Mouse (Mus musculus) T-helper 2 cell (primary cell): ENCODE measurements around the gene Map1lc3b.

Experiments
- in situ Hi-C: fragments of 300-600 bp; cut with MboI, MseI; formaldehyde crosslinking; loops from one replicate; pipeline ENCODE4 v1.15.1; 2025; ENCODE audit warnings: high pct_unique_total_duplicates

Gene Map1lc3b

DNA sequence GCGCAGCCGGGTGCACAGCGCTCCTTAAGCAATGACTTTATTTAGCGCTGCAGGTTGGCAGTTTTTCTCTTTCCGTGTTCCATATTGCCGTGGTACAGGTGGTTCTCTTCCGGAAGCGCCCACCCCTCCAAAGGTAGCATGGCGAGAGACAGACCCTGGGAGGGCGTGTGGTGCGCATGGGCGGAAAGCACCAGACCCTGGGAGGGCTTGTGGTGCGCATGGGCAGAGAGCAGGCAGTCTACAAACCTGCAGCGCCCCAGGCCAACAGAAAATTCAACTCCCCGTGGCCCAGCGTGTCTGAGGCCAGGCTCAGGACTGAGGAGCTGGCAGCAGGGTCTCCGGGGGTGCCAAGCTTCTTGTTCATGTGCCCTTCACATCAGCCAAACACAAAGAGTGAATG is 19.4 kb upstream of the Map1lc3b start:
- in situ Hi-C loops = no loop called here

DNA sequence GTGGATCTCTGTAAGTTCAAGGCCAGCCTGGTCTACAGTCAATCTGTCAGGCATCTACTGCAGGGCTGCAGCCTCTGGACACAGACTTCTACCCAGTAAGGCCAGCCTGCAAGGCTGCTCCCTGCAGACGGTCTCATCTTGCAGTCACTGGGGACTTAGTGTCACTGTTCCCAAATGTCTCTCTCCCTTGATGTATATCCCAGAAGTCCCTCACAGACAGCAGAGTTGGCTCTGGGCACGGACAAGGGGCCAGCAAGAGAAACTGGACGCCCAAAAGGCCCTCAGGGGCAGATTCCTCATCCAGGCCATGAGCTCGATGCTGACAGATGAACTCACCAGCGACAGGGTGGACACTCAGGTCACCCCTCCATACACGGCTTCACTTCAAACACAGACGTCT is 18.0 kb upstream of the Map1lc3b start:
- in situ Hi-C loops = no loop called here

DNA sequence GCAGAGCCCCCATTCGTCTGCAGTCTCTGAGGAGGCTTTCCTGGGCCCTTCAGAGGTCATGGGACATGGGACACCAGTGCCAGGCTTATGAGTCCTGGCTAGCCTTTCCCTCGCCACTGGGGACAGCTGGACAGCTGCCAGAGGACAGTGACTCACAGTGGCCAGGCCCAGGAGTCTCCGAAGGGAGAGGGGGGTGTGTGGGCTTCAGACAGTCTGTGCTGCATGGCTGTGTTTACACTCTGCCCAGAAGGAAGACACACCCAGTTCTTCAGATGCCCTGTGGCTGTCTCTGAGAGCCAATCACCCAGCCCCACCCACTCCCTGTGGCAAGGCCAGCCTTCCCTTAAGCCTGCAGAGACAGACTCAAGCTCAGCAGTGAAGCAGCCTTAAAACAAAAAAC is 16.9 kb upstream of the Map1lc3b start:
- in situ Hi-C loops = no loop called here

DNA sequence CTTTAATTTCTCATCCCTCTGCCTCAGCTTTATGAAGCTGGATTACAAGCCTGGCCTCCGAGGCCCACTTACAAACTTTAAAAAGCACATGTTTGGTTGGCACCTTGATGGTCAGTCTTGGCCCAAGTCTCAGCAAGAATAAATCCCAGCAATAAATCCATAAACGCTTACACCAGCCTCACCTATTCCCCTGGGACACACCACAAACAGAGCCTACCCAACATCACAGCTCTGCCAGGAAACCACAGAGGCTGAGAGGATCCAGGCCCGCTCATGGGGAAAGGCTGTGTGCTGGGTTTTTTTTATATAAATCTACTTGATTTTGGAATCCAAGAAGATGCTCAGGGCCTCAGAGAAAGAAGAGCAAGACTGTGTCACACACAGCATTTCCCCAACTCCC is 14.5 kb upstream of the Map1lc3b start:
- in situ Hi-C loops = loop anchor here (25.0 kb wide), 2 partner anchors 863 to 2012 kb away; no protein-coding TSS in a partner anchor

DNA sequence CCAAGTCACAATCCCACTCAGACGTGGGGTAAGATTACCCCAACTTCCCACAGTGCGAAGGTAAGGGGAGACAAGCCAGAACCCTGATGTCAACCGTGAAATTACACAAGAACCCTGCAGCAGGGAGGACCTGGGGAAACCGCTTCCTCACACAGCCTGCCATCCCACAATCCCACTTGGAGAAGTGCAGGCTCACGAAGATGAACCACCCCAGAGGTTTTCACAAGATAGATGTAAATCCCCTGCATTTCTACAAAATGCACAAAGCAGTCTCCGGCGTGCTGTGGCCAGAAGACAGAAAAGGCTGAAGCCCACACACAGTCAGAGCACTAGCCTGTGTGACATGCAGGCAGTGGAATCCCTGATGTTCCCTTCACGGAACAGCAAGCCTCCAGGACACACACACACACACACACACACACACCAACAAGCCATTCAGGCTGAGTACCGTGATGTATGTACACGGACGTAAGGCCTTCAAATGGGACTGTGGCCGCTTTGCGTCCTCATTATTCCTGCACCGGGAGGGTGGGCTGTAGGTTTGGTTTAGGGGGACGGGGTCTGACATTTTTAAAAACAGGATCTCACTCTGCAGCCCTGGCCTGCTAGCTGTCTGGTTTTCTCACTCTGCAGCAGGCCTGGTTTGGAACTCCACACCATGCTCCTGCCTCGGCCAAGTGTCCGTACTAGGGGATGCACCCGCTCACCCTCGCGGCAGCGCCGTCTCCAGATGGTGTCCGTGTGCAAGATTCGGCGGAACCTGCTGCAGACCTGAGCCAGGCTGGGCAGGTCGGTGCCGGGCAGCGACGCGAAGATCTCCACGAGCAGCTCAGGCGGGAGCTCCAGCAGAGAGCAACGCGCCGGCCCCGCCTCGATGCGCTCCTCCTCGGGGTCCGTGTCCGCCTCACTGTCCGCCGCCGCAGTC is 12.1 kb upstream of the Map1lc3b start:
- in situ Hi-C loops = loop anchor here (25.0 kb wide), 2 partner anchors 866 to 2009 kb away; no protein-coding TSS in a partner anchor

DNA sequence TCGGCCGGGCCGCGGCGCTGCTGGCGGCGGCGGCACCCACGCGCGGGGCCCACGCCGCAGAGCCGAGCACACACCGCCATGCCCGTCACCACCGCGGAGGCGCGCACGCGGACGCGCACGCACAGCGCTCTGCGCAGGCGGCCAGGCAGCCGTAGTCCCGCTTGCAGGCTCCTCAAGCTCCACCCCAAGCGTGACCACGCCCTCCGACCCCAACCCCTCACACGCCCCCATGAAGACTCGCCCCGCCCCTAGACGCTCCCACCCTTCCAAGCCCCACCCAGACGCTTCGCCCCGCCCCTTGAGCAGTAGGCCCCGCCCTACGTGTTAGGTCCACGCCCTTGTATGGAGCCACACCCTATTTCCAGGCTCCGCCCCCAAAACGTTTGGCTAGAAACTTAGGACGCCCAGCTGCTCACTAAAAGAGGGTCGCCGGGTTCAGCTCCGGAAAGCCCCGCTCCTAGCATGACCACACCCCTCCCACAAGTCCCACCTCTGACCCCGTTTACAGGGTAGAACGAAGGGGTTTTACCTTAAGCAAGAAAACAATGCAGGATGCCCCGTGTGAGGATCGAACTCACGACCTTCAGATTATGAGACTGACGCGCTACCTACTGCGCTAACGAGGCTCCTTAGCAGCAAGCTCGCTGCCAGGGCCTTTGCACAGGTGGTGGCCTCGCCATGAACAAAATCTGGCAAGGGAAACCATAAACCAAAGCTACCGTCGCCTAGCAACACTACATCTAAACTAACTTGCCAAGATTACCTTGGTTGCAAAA is 11.3 kb upstream of the Map1lc3b start, which contains the start of gene Fbxo31:
TSS of gene Fbxo31 (minus strand) at position 131 of the 776 bp plus-strand sequence.
- in situ Hi-C loops = loop anchor here (25.0 kb wide), 2 partner anchors 867 to 2008 kb away; no protein-coding TSS in a partner anchor

DNA sequence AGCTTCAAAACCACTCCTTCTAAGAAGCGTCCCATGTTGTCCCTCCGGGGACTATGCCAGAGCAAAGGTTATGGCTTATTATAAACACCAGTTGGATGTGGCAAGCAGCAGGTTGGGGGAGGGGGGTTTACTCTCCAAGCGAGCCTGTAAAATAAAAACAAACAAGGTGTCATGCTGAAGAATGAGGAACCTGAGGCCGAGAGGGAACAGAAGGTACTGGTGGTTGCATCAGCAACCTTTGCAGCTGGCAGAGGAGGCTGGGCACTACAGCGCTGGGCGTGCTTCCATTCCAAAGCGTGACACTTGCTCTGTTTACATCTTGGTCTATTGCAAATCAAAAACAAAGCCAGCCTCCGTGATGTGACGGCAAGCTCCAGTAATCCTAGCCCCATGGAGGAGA is 9.7 kb upstream of the Map1lc3b start:
- in situ Hi-C loops = loop anchor here (10.0 to 25.0 kb wide), 3 partner anchors 868 to 2007 kb away; partner anchors contain the start of gene 6430548M08Rik

DNA sequence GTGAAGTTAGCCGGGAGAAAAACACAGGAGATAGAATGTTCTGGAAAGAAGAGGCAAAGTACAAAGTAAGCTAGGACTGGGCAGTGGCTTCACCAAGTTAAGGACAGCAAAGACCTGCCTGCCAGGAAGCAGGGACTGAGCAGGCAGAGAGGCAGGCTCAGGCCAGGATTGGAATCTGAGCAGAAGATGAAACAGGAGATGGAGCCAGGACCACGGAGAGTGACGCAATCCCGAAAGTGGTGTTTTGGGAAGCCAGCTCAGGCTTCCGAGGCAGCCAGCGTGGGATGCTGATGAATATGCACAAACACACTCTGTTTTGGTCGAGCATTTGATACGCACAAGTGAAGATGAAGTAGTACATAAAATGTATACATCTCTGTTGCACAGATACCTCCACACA is 6.5 kb upstream of the Map1lc3b start:
- in situ Hi-C loops = loop anchor here (10.0 to 25.0 kb wide), 3 partner anchors 871 to 2004 kb away; partner anchors contain the start of gene 6430548M08Rik

DNA sequence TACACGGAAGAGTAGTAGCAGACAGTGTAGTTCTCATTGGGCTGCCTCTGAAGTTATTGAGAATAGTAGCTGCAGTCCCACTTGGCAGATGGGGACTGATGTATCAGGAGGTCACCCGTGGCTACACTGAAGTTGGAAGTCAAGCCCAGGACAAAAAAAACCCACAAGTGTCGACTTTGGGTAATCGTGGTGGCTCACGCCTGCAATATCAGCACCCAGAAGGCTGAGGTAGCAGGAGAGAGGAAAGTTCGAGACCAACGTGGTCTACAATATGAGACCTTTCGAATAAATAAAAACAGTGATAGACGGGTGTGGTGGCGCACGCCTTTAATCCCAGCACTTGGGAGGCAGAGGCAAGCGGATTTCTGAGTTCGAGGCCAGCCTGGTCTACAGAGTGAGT is 5.4 kb upstream of the Map1lc3b start:
- in situ Hi-C loops = loop anchor here (10.0 to 25.0 kb wide), 3 partner anchors 872 to 2003 kb away; partner anchors contain the start of gene 6430548M08Rik

DNA sequence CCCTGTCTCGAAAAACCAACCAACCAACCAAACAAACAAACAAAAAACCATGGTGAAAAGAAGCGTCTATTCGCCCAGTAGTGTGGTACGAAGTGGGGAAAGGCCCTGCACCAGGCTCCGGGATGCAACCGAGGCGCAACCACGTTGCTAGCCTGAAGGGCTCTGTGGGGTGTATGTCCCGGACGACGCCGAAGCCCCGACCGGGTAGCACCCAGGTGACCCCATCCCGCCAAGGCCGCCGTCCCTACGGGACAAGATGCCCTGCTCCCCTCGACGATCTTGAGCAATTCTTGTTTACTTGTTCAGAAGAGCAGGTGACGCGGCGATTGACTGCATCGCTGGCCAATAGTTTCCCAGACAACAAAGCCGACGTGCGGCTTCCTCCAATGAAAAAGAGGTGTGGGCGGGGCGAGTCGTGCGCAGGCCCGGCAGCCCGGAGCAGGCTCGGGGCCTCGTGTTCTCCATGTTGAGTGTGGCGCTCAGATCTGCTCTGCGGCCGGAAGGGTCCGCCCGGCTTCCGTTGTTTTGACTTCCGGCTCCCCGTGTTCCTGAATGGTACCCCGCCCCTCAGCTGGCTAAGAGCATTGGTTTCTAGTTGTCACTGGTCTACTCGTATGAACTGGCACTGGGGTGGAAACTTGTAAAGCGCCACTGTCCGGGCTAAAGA is 4.9 kb upstream of the Map1lc3b start:
- in situ Hi-C loops = loop anchor here (10.0 to 25.0 kb wide), 3 partner anchors 873 to 2002 kb away; partner anchors contain the start of gene 6430548M08Rik

DNA sequence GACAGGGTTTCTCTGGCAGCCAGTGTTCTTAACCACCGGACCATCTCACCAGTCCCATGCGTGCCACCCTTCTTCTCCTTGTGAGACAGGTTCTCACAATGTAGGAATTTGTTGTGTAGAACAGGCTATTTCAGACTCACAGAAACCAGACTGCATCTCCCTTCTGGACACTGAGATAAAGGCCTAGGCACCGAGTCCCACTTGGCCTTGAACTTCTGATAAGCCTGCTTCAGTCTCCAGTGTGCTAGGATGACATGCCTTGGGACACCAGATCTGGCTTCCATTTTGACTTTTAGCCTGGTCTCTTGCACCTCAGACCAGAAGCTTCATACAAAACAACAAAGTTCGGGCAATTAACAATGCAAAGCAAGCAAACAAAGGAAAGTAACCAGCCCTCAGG is 1.4 kb upstream of the Map1lc3b start:
- in situ Hi-C loops = loop anchor here (10.0 to 25.0 kb wide), 3 partner anchors 876 to 1999 kb away; partner anchors contain the start of gene 6430548M08Rik

DNA sequence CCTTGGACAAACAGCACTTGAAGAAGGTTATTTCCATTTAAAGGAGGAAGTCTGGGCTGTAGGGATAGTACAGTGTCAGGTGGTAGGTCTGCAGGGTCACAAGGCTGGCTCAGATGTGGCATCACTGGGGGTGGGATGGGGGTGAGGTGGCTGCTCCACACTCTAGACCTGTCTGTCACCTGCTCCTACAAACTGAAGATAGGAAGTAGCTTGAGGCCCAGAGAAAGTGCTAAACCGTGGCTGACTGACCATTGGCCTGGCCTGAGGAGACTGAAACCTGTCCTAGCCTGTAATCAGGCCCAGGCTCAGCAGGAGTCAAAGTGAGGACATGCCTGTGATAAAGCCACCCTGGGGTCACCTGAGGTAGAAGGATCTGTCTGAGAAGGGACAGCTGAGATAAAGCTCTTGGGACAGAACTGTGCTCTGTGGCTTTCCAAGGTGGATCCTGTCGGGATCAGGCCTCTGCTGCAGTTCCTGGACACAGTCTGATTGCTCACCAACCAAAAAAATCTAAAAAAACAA is 895 bp upstream of the Map1lc3b start:
- in situ Hi-C loops = loop anchor here (10.0 to 25.0 kb wide), 3 partner anchors 877 to 1998 kb away; partner anchors contain the start of gene 6430548M08Rik

DNA sequence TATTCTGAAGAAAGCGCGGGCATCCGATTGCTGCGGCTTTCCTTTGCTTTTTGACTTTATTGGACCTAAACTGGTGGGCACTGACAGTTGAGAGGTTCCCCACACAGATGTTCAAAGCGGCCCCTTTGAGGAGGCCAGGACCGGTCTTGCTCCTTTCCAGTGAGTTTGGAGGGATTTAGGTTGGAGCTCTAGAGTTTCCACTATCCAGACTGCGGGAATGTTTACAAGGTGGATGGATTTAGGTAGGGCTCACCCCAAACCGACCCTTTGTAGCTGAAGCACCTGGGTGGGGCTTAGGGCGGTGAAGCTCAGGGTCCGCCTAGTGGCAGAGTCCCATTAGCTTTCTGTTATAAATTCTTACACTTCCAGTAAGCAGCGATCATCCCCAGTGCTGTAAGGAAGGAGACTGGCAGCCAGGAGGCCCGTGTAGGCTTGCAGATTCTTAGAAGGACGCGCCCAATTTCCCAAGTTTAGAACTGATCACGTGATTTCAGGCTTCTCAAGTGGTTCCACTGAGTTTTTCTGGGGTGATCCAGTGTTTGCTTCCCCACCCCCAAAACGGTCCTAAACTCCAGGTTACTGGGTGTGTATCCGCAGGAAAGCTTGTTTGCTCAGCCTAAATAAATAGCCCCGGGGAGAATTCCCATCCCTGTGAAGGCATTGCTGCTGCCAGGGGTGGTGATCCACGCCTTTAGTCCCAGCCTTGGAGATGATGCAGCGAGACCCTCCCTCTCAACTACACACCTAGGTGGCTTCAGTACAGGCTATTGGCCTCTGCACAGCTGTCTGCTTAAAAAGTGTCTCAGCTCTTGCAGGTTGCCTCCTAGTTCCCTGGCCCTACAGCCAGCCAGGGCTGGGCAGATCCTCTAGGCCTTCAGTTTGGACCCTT is 1.3 kb downstream of the Map1lc3b start:
- in situ Hi-C loops = loop anchor here (25.0 kb wide), 2 partner anchors 879 to 1996 kb away; no protein-coding TSS in a partner anchor

DNA sequence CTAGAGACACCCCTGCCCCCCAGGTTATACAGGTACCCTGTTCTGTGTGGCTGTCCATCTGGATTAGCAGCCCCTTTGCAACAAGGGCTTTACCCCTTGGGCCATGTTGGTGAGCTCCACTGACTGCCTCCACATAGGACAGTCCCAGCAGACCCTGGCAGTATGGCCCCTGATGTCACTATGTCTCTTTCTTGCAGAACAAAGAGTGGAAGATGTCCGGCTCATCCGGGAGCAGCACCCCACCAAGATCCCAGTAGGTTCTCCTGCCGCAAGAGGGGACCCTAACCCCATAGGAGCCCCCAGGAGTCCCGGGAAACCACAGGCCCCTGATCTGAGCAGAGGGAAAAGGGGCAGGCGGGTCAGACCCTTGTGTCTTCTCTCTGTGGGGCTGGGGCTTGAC is 3.1 kb downstream of the Map1lc3b start:
- in situ Hi-C loops = loop anchor here (25.0 kb wide), 2 partner anchors 881 to 1994 kb away; no protein-coding TSS in a partner anchor

DNA sequence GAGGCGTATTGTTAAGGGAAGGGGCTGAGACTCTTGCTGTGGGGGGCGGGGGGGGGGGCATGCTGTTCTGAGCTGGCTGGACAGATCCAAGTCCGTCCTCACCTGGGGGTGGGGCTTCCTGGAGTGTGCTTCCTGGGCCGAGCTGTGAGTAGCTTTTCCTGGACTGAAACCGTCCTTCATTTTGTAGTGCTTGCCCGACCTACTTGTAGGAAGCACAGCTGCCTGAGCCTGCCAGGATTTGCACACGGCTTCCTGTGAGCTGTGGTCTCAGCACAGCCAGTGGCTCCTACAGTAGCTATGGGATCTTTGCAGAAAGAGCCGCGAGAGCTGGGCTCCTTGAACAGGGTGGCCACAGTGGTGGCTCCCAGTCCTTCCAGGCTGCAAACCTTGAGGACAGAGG is 3.8 kb downstream of the Map1lc3b start:
- in situ Hi-C loops = loop anchor here (25.0 kb wide), 2 partner anchors 882 to 1993 kb away; no protein-coding TSS in a partner anchor

DNA sequence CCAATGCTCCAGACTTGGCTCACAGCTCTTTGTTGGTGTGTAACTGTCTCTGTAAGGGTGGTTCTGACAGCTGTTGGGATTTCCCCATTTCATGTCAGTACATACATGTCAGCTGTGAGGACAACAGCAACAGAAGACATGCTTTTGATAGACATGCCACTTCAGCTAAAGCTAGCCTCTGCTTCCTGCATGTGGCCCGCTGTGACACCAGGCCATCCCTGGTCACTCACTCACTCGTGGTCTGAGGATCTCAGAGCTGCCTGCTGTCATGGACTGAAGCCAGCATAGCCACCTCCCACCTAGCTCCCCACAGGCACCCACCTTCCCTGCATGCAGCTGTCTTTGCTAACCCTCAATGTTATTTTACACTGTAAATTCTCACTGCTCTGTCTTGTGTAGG is 7.3 kb downstream of the Map1lc3b start:
- in situ Hi-C loops = loop anchor here (25.0 kb wide), 2 partner anchors 885 to 1990 kb away; no protein-coding TSS in a partner anchor

DNA sequence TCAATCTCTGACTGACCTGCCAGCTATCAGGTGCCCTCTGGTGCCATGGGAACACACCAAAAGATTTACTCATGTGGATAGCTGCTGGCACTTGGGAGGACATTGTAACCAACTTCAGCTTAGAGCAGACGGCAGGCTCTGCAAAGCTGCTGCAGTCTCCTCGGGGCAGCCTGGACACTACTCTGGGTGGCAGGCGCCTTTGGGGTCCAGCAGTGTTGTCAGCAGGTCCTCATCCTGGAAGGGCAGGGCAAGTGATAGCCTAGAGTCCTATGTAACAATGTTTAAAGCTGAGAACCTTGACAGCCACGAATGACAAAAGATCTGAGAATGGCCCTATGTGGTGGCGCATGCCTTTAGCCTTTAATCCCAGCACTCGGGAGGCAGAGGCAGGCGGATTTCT is 8.0 kb downstream of the Map1lc3b start:
- in situ Hi-C loops = loop anchor here (25.0 kb wide), 2 partner anchors 886 to 1989 kb away; no protein-coding TSS in a partner anchor

DNA sequence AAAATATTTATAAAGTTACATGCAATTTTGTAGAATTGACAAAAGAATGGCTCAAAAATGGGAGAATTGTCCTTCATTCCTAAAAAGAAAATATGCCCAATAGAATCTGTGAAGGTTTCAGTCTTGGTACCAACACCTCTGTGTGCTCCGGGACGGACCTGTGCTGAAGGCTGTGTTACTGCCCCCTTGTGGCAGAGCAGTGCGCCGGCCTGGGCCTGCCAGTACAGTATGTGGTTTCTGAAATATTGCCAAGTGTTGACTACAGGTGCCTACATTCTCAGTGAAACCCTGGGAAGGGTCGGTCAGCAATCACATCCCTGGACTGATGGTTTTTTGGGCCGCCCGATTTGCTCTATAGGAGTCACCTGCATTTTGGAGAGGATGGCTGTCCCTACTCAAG is 8.7 kb downstream of the Map1lc3b start:
- in situ Hi-C loops = loop anchor here (25.0 kb wide), 2 partner anchors 887 to 1988 kb away; no protein-coding TSS in a partner anchor

DNA sequence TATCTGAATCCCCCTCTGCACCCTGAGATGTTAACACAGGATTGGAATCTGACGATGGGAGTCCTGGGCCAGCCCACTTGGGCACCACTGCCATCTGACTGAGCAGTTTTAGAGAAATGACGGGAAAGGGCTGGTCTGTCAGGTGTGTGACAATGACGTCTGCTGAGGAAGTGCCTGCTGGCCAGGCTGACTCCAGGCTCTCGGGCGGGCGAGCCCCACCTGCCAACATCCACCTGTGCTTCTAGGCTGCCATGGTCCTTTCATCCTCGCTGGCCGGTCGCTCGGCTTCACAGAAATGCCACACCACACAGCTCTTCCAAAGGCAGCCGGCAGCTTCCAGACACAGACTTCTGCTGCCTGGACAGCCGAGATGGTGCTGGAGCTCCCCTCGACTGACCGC is 9.7 kb downstream of the Map1lc3b start:
- in situ Hi-C loops = loop anchor here (5.0 to 25.0 kb wide), 3 partner anchors 48 to 1987 kb away; no protein-coding TSS in a partner anchor
